Mouse (Mus musculus): Measurements from ENCODE around the gene Plxna2.

DNA sequence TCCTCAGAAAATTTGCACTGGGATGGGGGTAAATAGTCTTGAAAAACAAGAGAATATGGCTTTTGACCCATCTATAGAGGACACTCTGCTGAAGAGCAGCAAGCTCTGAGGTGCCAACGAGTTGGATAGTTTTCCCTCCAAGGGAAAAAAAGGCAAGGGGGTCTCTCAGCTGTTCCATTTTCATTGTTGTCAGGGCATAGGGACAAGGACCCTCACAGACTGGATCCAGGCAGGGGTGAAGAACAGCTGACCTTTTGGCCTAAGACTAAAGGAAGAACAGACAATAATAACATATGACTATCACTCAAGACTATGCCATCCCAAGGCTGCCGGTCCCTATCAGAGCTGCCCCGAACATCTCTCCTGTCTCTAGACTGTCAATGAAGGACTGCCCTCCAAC, 4.2 kb downstream of the Plxna2 start:
- TF ChIP-seq CTCF (IDR thresholded peaks at IDR 0.05; ENCODE audit: low read depth, low read length) (no peak), POLR2A (IDR thresholded peaks at IDR 0.05; ENCODE audit: borderline replicate concordance, low read depth, low read length) (no peak)
